Mouse (Mus musculus) brain, embryonic 14.5 days (tissue): ENCODE data around the gene Gstm3. TPM values are rescaled to one million over a fixed set of nuclear protein-coding genes. Genes with fewer than 3 reads are reported as not detected.
"Not testable (repeated sequence)": the region's sequence is repeated elsewhere in the genome, so short reads cannot be mapped to it uniquely, and the experiment has no call there.

Experiments used
- DNase-seq: peaks from one replicate; pipeline ENCODE4 v3.0.0-alpha.2; 2011; ENCODE audit warnings: low read depth
- CTCF ChIP-seq: fragments of 200-500 bp; IDR thresholded peaks from 2 replicates; pipeline ENCODE4 v1.5.1; 2012; ENCODE audit warnings: inconsistent platforms, mild to moderate bottlenecking, moderate library complexity, borderline replicate concordance; ENCODE audit not compliant: insufficient read depth, insufficient read length; ENCODE audit errors: extremely low read depth
- POLR2A ChIP-seq: fragments of 200-500 bp; IDR thresholded peaks from 2 replicates; pipeline ENCODE4 v1.6.1; 2012; ENCODE audit warnings: mild to moderate bottlenecking, inconsistent platforms, borderline replicate concordance; ENCODE audit not compliant: poor library complexity, insufficient read depth, insufficient read length, severe bottlenecking; ENCODE audit errors: extremely low read depth
- polyA plus RNA-seq: library from polyadenylated mRNA; depleted of rRNA; stranded (reverse); fragments of >200 nt; gene quantifications from 2 replicates; pipeline ENCODE4 v1.2.3, GENCODE M21; 2012

The Gstm3 gene
- polyA plus RNA-seq, 1 experiment = not detected

- no peak for DNase-seq
Observed at GRCm38 (mm10) chr3:107998591-107998990, 29.5 kb upstream of the Gstm3 start.

GRCm38 (mm10) chr3:107996576-107996975, 27.5 kb upstream of the Gstm3 start:
- TF ChIP-seq CTCF (no peak), POLR2A (no peak)
- DNase-seq = no peak

More at GRCm38 (mm10) chr3:107998591-107998990, 29.5 kb upstream of the Gstm3 start:
- TF ChIP-seq CTCF (no peak), POLR2A (no peak)

GRCm38 (mm10) chr3:107995974-107996373, 26.9 kb upstream of the Gstm3 start:
- DNase-seq = not testable (repeated sequence)

- no peak for TF ChIP-seq POLR2A
- no peak for TF ChIP-seq CTCF
- DNase-seq = peak; percentile 15
Observed at GRCm38 (mm10) chr3:107986041-107986562, 17.0 kb upstream of the Gstm3 start, which contains the start of gene Gstm2. Gene Gstm2 (minus strand): TSS chr3:107986453.

GRCm38 (mm10) chr3:107985141-107985540, 16.1 kb upstream of the Gstm3 start:
- DNase-seq = not testable (repeated sequence)

GRCm38 (mm10) chr3:107984471-107984870, 15.4 kb upstream of the Gstm3 start:
- TF ChIP-seq CTCF (no peak), POLR2A (no peak)
- DNase-seq = no peak

- TF ChIP-seq POLR2A (no peak), CTCF (no peak)
- DNase-seq = no peak
Observed at GRCm38 (mm10) chr3:107983771-107984170, 14.7 kb upstream of the Gstm3 start.

- no peak for TF ChIP-seq POLR2A
- TF ChIP-seq CTCF = no peak
- no peak for DNase-seq
Observed at GRCm38 (mm10) chr3:107982726-107983125, 13.6 kb upstream of the Gstm3 start.

- DNase-seq = no peak
- TF ChIP-seq POLR2A (no peak), CTCF (no peak)
Observed at GRCm38 (mm10) chr3:107981261-107981660, 12.2 kb upstream of the Gstm3 start.

- TF ChIP-seq CTCF (no peak), POLR2A (no peak)
- no peak for DNase-seq
Observed at GRCm38 (mm10) chr3:107977691-107978090, 8.6 kb upstream of the Gstm3 start.

- TF ChIP-seq CTCF (no peak), POLR2A (no peak)
- no peak for DNase-seq
Observed at GRCm38 (mm10) chr3:107974237-107974636, 5.2 kb upstream of the Gstm3 start.

GRCm38 (mm10) chr3:107972070-107972469, 3.0 kb upstream of the Gstm3 start:
- DNase-seq = no peak
- TF ChIP-seq POLR2A = no peak
- no peak for TF ChIP-seq CTCF

- not testable (repeated sequence) for DNase-seq
Observed at GRCm38 (mm10) chr3:107971101-107971500, 2.0 kb upstream of the Gstm3 start.

- TF ChIP-seq CTCF = no peak
- no peak for TF ChIP-seq POLR2A
Observed at GRCm38 (mm10) chr3:107966631-107967030, 2.5 kb downstream of the Gstm3 start.

More at GRCm38 (mm10) chr3:107966631-107967030, 2.5 kb downstream of the Gstm3 start:
- DNase-seq = no peak
